Mouse (Mus musculus) megakaryocyte progenitor cell, adult 5-6 weeks (primary cell): ENCODE data around the gene Slc4a5. TPM values are rescaled to one million over a fixed set of nuclear protein-coding genes. Genes with fewer than 3 reads are reported as not detected.

Source experiments
- ATAC-seq: replicated peaks from 2 replicates; pipeline ENCODE4 v1.8.0; 2016; ENCODE audit warnings: mild to moderate bottlenecking, moderate TSS enrichment, inconsistent platforms; ENCODE audit not compliant: poor library complexity
- total RNA-seq, 2 experiments: library from RNA; stranded (forward) in 1 of 2; stranded (reverse) in 1 of 2; fragments of 157-497, 149-512 nt in 1 of 2; fragments of 200-1000 nt in 1 of 2; gene quantifications; 2 replicates each; pipeline versions ENCODE4 v1.2.3 to v1.2.4; 2015 to 2017

Slc4a5 gene
- total RNA-seq, 2 experiments from 2014 or later, result under 0.01 TPM; not detected in 1

- ATAC-seq, result peak; percentile 93
These were observed 4.5 kb upstream of the Slc4a5 start for GRCm38 (mm10) chr6:83215002-83215666.

GRCm38 (mm10) chr6:83231486-83231885 is 11.9 kb downstream of the Slc4a5 start:
- ATAC-seq, result no peak

GRCm38 (mm10) chr6:83233306-83233705 is 13.7 kb downstream of the Slc4a5 start:
- no peak for ATAC-seq

- no peak for ATAC-seq
These were observed 14.7 kb downstream of the Slc4a5 start for GRCm38 (mm10) chr6:83234280-83234741.

- no peak for ATAC-seq
These were observed 17.5 kb downstream of the Slc4a5 start for GRCm38 (mm10) chr6:83237123-83237522.

GRCm38 (mm10) chr6:83244422-83245061 is 24.9 kb downstream of the Slc4a5 start:
- ATAC-seq, result no peak; the same call in 1 of the 2 replicates

- no peak for ATAC-seq
These were observed 25.5 kb downstream of the Slc4a5 start for GRCm38 (mm10) chr6:83245134-83245533.

- no peak for ATAC-seq
These were observed 26.4 kb downstream of the Slc4a5 start for GRCm38 (mm10) chr6:83245997-83246396.

- no peak for ATAC-seq
These were observed 27.1 kb downstream of the Slc4a5 start for GRCm38 (mm10) chr6:83246750-83247149.

GRCm38 (mm10) chr6:83247153-83247552 is 27.5 kb downstream of the Slc4a5 start:
- no peak for ATAC-seq

- ATAC-seq, result no peak
These were observed 34.6 kb downstream of the Slc4a5 start for GRCm38 (mm10) chr6:83254242-83254641.

- no peak for ATAC-seq
These were observed 44.9 kb downstream of the Slc4a5 start for GRCm38 (mm10) chr6:83264516-83264915.

- ATAC-seq, result no peak
These were observed 45.6 kb downstream of the Slc4a5 start for GRCm38 (mm10) chr6:83265253-83265652.

- no peak for ATAC-seq
These were observed 46.0 kb downstream of the Slc4a5 start for GRCm38 (mm10) chr6:83265653-83266052.

- no peak for ATAC-seq
These were observed 48.0 kb downstream of the Slc4a5 start for GRCm38 (mm10) chr6:83267616-83268015.

GRCm38 (mm10) chr6:83268144-83269010 is 48.7 kb downstream of the Slc4a5 start:
- ATAC-seq, result peak; percentile 90

- peak; percentile 95 for ATAC-seq
These were observed 54.1 kb downstream of the Slc4a5 start for GRCm38 (mm10) chr6:83273733-83274132.

GRCm38 (mm10) chr6:83277151-83277550 is 57.5 kb downstream of the Slc4a5 start:
- ATAC-seq, result no peak

- ATAC-seq, result peak; percentile 91
These were observed 59.3 kb downstream of the Slc4a5 start for GRCm38 (mm10) chr6:83278881-83279280.

- peak; percentile 62 for ATAC-seq
These were observed 60.8 kb downstream of the Slc4a5 start for GRCm38 (mm10) chr6:83280256-83280955.
